Mouse (Mus musculus) midbrain, embryonic 12.5 days (tissue): ENCODE measurements at regions not wholly inside any gene's neighbourhood (a gene's known extent, or its start where the extent isn't known, plus 50 kb on each side); places are given as distances from the start of the nearest gene placed in this dataset.

Source experiments
- ATAC-seq: fragments of 200-750 bp; cut with Nextera tagmentation; 2 replicates; pipeline ENCODE4 v1.8.0; 2017; ENCODE audit warnings: low read depth, moderate TSS enrichment, moderate library complexity; ENCODE audit not compliant: low FRiP score
- H3K27ac ChIP-seq: fragments of 300-500 bp; sonication (generic); replicated peaks from 2 replicates; pipeline ENCODE4 v1.5.1; 2016; ENCODE audit warnings: mild to moderate bottlenecking
- H3K27me3 ChIP-seq: fragments of 300-500 bp; sonication (generic); 2 replicates; pipeline ENCODE4 v1.6.1; 2016; ENCODE audit warnings: mild to moderate bottlenecking
- H3K36me3 ChIP-seq: fragments of 300-500 bp; sonication (generic); 2 replicates; pipeline ENCODE4 v1.6.1; 2016
- H3K4me1 ChIP-seq: fragments of 300-500 bp; sonication (generic); 2 replicates; pipeline ENCODE4 v1.6.1; 2016
- H3K4me2 ChIP-seq: fragments of 300-500 bp; sonication (generic); replicated peaks from 2 replicates; pipeline ENCODE4 v1.6.1; 2016; ENCODE audit warnings: mild to moderate bottlenecking, moderate library complexity
- H3K4me3 ChIP-seq: fragments of 300-500 bp; sonication (generic); 2 replicates; pipeline ENCODE4 v1.5.1; 2016; ENCODE audit warnings: mild to moderate bottlenecking
- H3K9ac ChIP-seq: fragments of 300-500 bp; sonication (generic); replicated peaks from 2 replicates; pipeline ENCODE4 v1.6.1; 2016; ENCODE audit warnings: mild to moderate bottlenecking, moderate library complexity
- H3K9me3 ChIP-seq: fragments of 300-500 bp; sonication (generic); 2 replicates; pipeline ENCODE4 v1.6.1; 2016; ENCODE audit warnings: mild to moderate bottlenecking
- WGBS: fragments of 180-500 bp; shearing (Covaris S2); methylation state at CpG from one replicate; pipeline ENCODE4 v1.1.7; 2016; 5-methylcytosine and 5-hydroxymethylcytosine counted together

GRCm38 (mm10) chr1:125307223-125307622 is 128.3 kb downstream of the Actr3 start:
- WGBS = 85% methylated on average over 3 of the region's 3 CpGs
- H3K27me3 ChIP-seq = no peaks in the 10 kb centered on the region
- H3K4me1 ChIP-seq = no peaks in the 10 kb centered on the region

GRCm38 (mm10) chr1:125298520-125299090 is 136.9 kb downstream of the Actr3 start:
- no peak overlapping the region for H3K4me3 ChIP-seq
- 82% methylated on average over 5 of the region's 5 CpGs for WGBS
- H3K27ac ChIP-seq = no peak overlapping the region

More at GRCm38 (mm10) chr1:125307223-125307622, 128.3 kb downstream of the Actr3 start:
- H3K27ac ChIP-seq = no peak overlapping the region
- no peaks in the 10 kb centered on the region for H3K9me3 ChIP-seq
- H3K9ac ChIP-seq = no peak overlapping the region
- H3K36me3 ChIP-seq = no peaks in the 10 kb centered on the region
- H3K4me3 ChIP-seq = no peak overlapping the region
- no peak for ATAC-seq
- H3K4me2 ChIP-seq = no peak overlapping the region

GRCm38 (mm10) chr1:125295646-125296045 is 139.9 kb downstream of the Actr3 start:
- WGBS = 93% methylated on average over 3 of the region's 3 CpGs
- Histone ChIP-seq H3K9ac (no peak overlapping the region), H3K36me3 (no peaks in the 10 kb centered on the region)

More at GRCm38 (mm10) chr1:125298520-125299090, 136.9 kb downstream of the Actr3 start:
- Histone ChIP-seq H3K36me3 (no peaks in the 10 kb centered on the region), H3K4me2 (no peak overlapping the region), H3K27me3 (no peaks in the 10 kb centered on the region), H3K9ac (no peak overlapping the region), H3K9me3 (no peaks in the 10 kb centered on the region), H3K4me1 (no peaks in the 10 kb centered on the region)
- no peak for ATAC-seq

GRCm38 (mm10) chr1:125290320-125291021 is 145.1 kb downstream of the Actr3 start:
- no peaks in the 10 kb centered on the region for H3K27me3 ChIP-seq
- H3K9ac ChIP-seq = no peak overlapping the region
- no peaks in the 10 kb centered on the region for H3K4me1 ChIP-seq
- H3K36me3 ChIP-seq = no peaks in the 10 kb centered on the region
- H3K9me3 ChIP-seq = no peaks in the 10 kb centered on the region
- H3K27ac ChIP-seq = no peak overlapping the region
- ATAC-seq = no peak
- 93% methylated on average over 12 of the region's 12 CpGs for WGBS
- no peak overlapping the region for H3K4me3 ChIP-seq
- H3K4me2 ChIP-seq = no peak overlapping the region

More at GRCm38 (mm10) chr1:125295646-125296045, 139.9 kb downstream of the Actr3 start:
- no peak for ATAC-seq
- H3K27me3 ChIP-seq = no peaks in the 10 kb centered on the region
- H3K4me3 ChIP-seq = no peak overlapping the region
- H3K9me3 ChIP-seq = no peaks in the 10 kb centered on the region
- H3K27ac ChIP-seq = no peak overlapping the region
- no peaks in the 10 kb centered on the region for H3K4me1 ChIP-seq
- H3K4me2 ChIP-seq = no peak overlapping the region

- no peak overlapping the region for H3K9ac ChIP-seq
- H3K4me3 ChIP-seq = no peak overlapping the region
- H3K36me3 ChIP-seq = no peaks in the 10 kb centered on the region
- H3K4me2 ChIP-seq = no peak overlapping the region
- no peak for ATAC-seq
- H3K27me3 ChIP-seq = no peaks in the 10 kb centered on the region
- H3K27ac ChIP-seq = no peak overlapping the region
- H3K4me1 ChIP-seq = no peaks in the 10 kb centered on the region
- 78% methylated on average over 2 of the region's 2 CpGs for WGBS
- peaks cover 6% of the 10 kb centered on the region; the same call in 1 of the 2 replicates for H3K9me3 ChIP-seq
Measured at GRCm38 (mm10) chr1:125286347-125286746, 149.2 kb downstream of the Actr3 start.

GRCm38 (mm10) chr1:125284693-125285092 is 150.8 kb downstream of the Actr3 start:
- peaks cover 6% of the 10 kb centered on the region; the same call in 1 of the 2 replicates for H3K9me3 ChIP-seq
- no peaks in the 10 kb centered on the region for H3K36me3 ChIP-seq
- H3K27me3 ChIP-seq = no peaks in the 10 kb centered on the region
- 79% methylated on average over 2 of the region's 2 CpGs for WGBS
- no peak overlapping the region for H3K27ac ChIP-seq
- no peak overlapping the region for H3K9ac ChIP-seq
- no peak overlapping the region for H3K4me2 ChIP-seq
- no peak for ATAC-seq
- no peaks in the 10 kb centered on the region for H3K4me1 ChIP-seq
- no peak overlapping the region for H3K4me3 ChIP-seq

GRCm38 (mm10) chr1:125273752-125274151 is 161.8 kb downstream of the Actr3 start:
- no peak overlapping the region for H3K27ac ChIP-seq
- no peak overlapping the region for H3K9ac ChIP-seq
- H3K27me3 ChIP-seq = no peaks in the 10 kb centered on the region
- 49% methylated on average over 2 of the region's 2 CpGs for WGBS
- no peak overlapping the region for H3K4me2 ChIP-seq
- H3K4me3 ChIP-seq = no peak overlapping the region
- no peak; the same call in 1 of the 2 replicates for ATAC-seq
- no peaks in the 10 kb centered on the region; the same call in 1 of the 2 replicates for H3K4me1 ChIP-seq
- no peaks in the 10 kb centered on the region for H3K9me3 ChIP-seq
- no peaks in the 10 kb centered on the region for H3K36me3 ChIP-seq

GRCm38 (mm10) chr1:125263684-125264083 is 171.8 kb downstream of the Actr3 start:
- 88% methylated on average over 6 of the region's 6 CpGs for WGBS
- H3K4me2 ChIP-seq = no peak overlapping the region
- H3K27ac ChIP-seq = no peak overlapping the region
- no peak for ATAC-seq
- H3K4me1 ChIP-seq = no peaks in the 10 kb centered on the region
- no peaks in the 10 kb centered on the region for H3K27me3 ChIP-seq
- no peak overlapping the region for H3K4me3 ChIP-seq
- no peaks in the 10 kb centered on the region for H3K9me3 ChIP-seq
- H3K9ac ChIP-seq = no peak overlapping the region
- no peaks in the 10 kb centered on the region for H3K36me3 ChIP-seq

GRCm38 (mm10) chr1:125263068-125263467 is 172.5 kb downstream of the Actr3 start:
- Histone ChIP-seq H3K36me3 (no peaks in the 10 kb centered on the region), H3K27me3 (no peaks in the 10 kb centered on the region), H3K9ac (no peak overlapping the region), H3K4me1 (no peaks in the 10 kb centered on the region), H3K9me3 (no peaks in the 10 kb centered on the region), H3K27ac (no peak overlapping the region), H3K4me3 (no peak overlapping the region), H3K4me2 (no peak overlapping the region)
- 86% methylated on average over 6 of the region's 6 CpGs for WGBS
- no peak for ATAC-seq

GRCm38 (mm10) chr1:125242345-125242744 is 193.2 kb downstream of the Actr3 start:
- H3K4me1 ChIP-seq = no peaks in the 10 kb centered on the region
- no peak for ATAC-seq
- 94% methylated on average over 7 of the region's 7 CpGs for WGBS
- H3K9me3 ChIP-seq = no peaks in the 10 kb centered on the region
- H3K36me3 ChIP-seq = no peaks in the 10 kb centered on the region
- no peaks in the 10 kb centered on the region for H3K27me3 ChIP-seq
- H3K27ac ChIP-seq = no peak overlapping the region
- H3K4me2 ChIP-seq = no peak overlapping the region
- H3K4me3 ChIP-seq = no peak overlapping the region
- no peak overlapping the region for H3K9ac ChIP-seq

- Histone ChIP-seq H3K36me3 (no peaks in the 10 kb centered on the region), H3K4me1 (no peaks in the 10 kb centered on the region), H3K4me2 (no peak overlapping the region), H3K27ac (no peak overlapping the region), H3K9me3 (no peaks in the 10 kb centered on the region), H3K9ac (no peak overlapping the region), H3K4me3 (no peak overlapping the region), H3K27me3 (no peaks in the 10 kb centered on the region)
- 100% methylated on average over 1 of the region's 1 CpGs for WGBS
- ATAC-seq = no peak
Measured at GRCm38 (mm10) chr1:125241717-125242116, 193.8 kb downstream of the Actr3 start.

- H3K4me1 ChIP-seq = no peaks in the 10 kb centered on the region
- H3K9ac ChIP-seq = no peak overlapping the region
- ATAC-seq = no peak
- H3K9me3 ChIP-seq = no peaks in the 10 kb centered on the region
- no peaks in the 10 kb centered on the region for H3K36me3 ChIP-seq
- H3K27ac ChIP-seq = no peak overlapping the region
- 85% methylated on average over 3 of the region's 3 CpGs for WGBS
- no peaks in the 10 kb centered on the region for H3K27me3 ChIP-seq
- no peak overlapping the region for H3K4me2 ChIP-seq
- no peak overlapping the region for H3K4me3 ChIP-seq
Measured at GRCm38 (mm10) chr1:125237595-125237988, 197.9 kb downstream of the Actr3 start.
